Mouse (Mus musculus) lung, postnatal 0 days (tissue): ENCODE data around the gene Speer4d. TPM values are rescaled to one million over a fixed set of nuclear protein-coding genes. Genes with fewer than 3 reads are reported as not detected.
"Not testable (repeated sequence)": the region's sequence is repeated elsewhere in the genome, so short reads cannot be mapped to it uniquely, and the experiment has no call there.

ENCODE experiments used
- ATAC-seq: fragments of 200-750 bp; cut with Nextera tagmentation; 2 replicates; pipeline ENCODE4 v1.8.0; 2017; ENCODE audit warnings: moderate library complexity
- DNase-seq: peaks from one replicate; pipeline ENCODE4 v3.0.0-alpha.2; 2016; ENCODE audit warnings: low spot score
- H3K27ac ChIP-seq: fragments of 300-500 bp; sonication (generic); 2 replicates; pipeline ENCODE4 v1.5.1; 2014; ENCODE audit warnings: antibody characterized with exemption, mild to moderate bottlenecking, low read length, mixed read lengths
- H3K27me3 ChIP-seq: fragments of 300-500 bp; sonication (generic); replicated peaks from 2 replicates; pipeline ENCODE4 v1.6.1; 2014; ENCODE audit warnings: low read length, mixed read lengths; ENCODE audit not compliant: insufficient read depth
- H3K36me3 ChIP-seq: fragments of 300-500 bp; sonication (generic); 2 replicates; pipeline ENCODE4 v1.6.1; 2014; ENCODE audit warnings: low read length, mixed read lengths; ENCODE audit not compliant: insufficient read depth
- H3K4me1 ChIP-seq: fragments of 300-500 bp; sonication (generic); 2 replicates; pipeline ENCODE4 v1.6.1; 2014; ENCODE audit warnings: antibody characterized with exemption, low read depth, low read length, mixed read lengths; ENCODE audit not compliant: insufficient read depth
- H3K4me2 ChIP-seq: fragments of 300-500 bp; sonication (generic); replicated peaks from 2 replicates; pipeline ENCODE4 v1.6.1; 2014; ENCODE audit warnings: low read depth, mild to moderate bottlenecking, low read length, moderate library complexity, mixed read lengths
- H3K4me3 ChIP-seq: fragments of 300-500 bp; sonication (generic); 2 replicates; pipeline ENCODE4 v1.5.1; 2014; ENCODE audit warnings: low read depth, low read length
- H3K9ac ChIP-seq: fragments of 300-500 bp; sonication (generic); replicated peaks from 2 replicates; pipeline ENCODE4 v1.6.1; 2014; ENCODE audit warnings: low read depth, mild to moderate bottlenecking
- H3K9me3 ChIP-seq: fragments of 300-500 bp; sonication (generic); 2 replicates; pipeline ENCODE4 v1.6.1; 2016; ENCODE audit warnings: low read length, mixed read lengths
- CTCF ChIP-seq: IDR thresholded peaks from 2 replicates; pipeline ENCODE4 v1.5.1; 2016; ENCODE audit warnings: antibody characterized with exemption, mild to moderate bottlenecking
- WGBS: fragments of 180-500 bp; shearing (Covaris S2); extraction: QIAGEN DNeasy Blood & Tissue Kit; methylation state at CpG from one replicate; pipeline ENCODE4 v1.1.7; 2014; 5-methylcytosine and 5-hydroxymethylcytosine counted together
- polyA plus RNA-seq: library from polyadenylated mRNA; unstranded; fragments of >200 nt; fragmentation: Nextera tagmentation; extraction: Ambion mirVana; gene quantifications from 2 replicates; pipeline ENCODE4 v1.2.1, GENCODE M21; 2015

The Speer4d gene
- not detected in 2 replicates for polyA plus RNA-seq

DNA sequence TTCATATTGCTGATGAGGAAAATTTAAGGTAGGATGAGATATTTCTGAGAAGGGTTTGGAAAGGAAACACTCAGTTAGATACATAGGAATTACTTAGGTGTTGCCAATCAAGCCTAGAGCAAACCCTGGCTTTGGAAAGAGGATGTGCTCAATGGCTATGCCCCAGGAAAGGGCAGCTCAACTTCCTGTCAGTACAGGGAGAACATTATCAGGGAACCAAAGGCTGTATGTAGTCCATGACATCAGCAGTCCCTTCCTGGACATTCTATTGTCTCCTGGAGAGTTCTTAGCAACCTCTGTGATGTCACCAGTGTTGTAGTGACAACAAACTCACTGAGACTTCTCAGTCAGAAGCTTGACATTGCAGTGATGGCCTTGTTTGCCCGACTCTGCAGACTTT is at the start of gene Speer4d:
TSS of gene Speer4d (plus strand) at position 301 of the 400 bp plus-strand sequence.
- not testable (repeated sequence) for H3K27ac ChIP-seq, DNase-seq, H3K4me2 ChIP-seq, H3K9me3 ChIP-seq, H3K4me3 ChIP-seq, H3K4me1 ChIP-seq, H3K27me3 ChIP-seq, ATAC-seq, H3K36me3 ChIP-seq, H3K9ac ChIP-seq
- WGBS: 48% methylated on average over 1 of the region's 1 CpGs

DNA sequence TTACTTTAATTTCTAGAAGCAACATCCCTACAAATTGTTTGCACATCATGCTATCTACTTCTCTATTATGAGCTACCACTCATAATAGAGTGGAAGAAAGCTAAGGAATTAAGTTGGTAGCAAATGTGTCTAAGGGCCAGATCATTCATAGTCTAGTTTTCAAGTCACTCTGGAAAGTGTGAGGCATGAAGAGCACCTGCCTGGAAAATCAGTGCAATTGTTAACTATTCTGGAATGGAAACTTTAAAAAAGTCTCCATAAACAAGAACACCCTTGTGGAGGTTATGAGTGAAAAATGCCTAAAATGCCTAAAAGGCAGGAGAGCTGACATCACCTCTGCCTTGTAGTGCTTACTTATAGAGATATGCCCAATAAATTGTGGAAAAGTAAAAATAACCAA is 45.1 kb upstream of the Speer4d start:
- not testable (repeated sequence) for DNase-seq, H3K9ac ChIP-seq, H3K4me2 ChIP-seq, H3K4me3 ChIP-seq, H3K36me3 ChIP-seq, H3K27me3 ChIP-seq, ATAC-seq, H3K9me3 ChIP-seq, H3K4me1 ChIP-seq, H3K27ac ChIP-seq

DNA sequence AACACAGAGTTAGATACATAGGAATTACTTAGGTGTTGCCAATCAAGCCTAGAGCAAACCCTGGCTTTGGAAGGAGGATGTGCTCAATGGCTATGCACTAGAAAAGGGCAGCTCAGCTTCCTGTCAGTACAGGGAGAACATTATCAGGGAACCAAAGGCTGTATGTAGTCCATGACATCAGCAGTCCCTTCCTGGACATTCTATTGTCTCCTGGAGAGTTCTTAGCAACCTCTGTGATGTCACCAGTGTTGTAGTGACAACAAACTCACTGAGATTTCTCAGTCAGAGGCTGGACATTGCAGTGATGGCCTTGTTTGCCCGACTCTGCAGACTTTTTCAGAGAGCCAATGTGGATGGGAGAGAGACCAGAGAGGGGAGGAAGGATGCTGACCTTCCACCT is 41.8 kb upstream of the Speer4d start, which contains the start of gene Gm21083:
TSS of gene Gm21083 (plus strand) at position 301 of the 400 bp plus-strand sequence.
- not testable (repeated sequence) for H3K4me3 ChIP-seq, H3K9ac ChIP-seq, H3K36me3 ChIP-seq, H3K4me1 ChIP-seq, H3K4me2 ChIP-seq, H3K9me3 ChIP-seq, H3K27ac ChIP-seq, H3K27me3 ChIP-seq, DNase-seq, ATAC-seq
- no CpG with 5 or more reads among the region's 1 CpGs for WGBS

DNA sequence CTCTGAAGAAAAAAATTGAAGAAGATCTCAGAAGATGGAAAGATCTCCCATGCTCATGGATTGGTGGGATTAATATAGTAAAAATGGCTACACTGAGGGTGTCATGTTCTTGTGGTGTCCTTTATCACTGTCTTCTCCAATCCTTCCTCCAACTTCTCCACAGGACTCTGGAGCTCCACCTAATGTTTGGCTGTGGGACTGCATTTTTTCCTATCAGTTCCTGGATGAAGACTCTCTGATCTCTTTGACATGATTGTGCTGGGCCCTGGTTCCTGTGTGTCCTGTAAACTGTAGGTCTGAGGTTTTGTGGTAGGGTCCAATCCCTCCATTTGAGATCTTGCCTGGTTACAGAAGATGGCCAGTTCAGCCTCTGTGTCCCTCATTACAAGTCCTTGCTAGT is 32.5 kb upstream of the Speer4d start:
- H3K4me2 ChIP-seq: not testable (repeated sequence)
- peak; percentile 7 for DNase-seq

DNA sequence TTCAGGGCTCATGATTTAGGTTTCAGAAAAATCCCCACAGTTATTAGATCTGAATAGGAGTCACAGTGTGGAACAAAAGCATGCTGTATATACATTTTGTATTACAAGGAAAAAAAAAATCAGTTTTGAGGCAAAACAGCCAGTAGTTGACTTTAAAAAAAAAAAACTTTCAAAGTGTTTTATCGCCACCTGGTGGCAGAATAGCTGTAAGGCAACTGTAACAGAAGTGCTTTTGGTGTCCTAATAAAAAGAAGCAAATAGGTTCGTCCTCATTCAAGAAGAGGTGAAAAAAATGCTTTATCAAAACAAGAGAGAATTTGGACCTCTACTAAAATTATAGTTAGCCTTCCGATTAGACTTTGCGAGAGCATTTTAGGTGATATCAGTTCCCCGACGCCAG is 30.6 kb upstream of the Speer4d start:
- H3K9me3 ChIP-seq, H3K27me3 ChIP-seq, H3K4me1 ChIP-seq, H3K4me3 ChIP-seq, ATAC-seq, H3K36me3 ChIP-seq, H3K27ac ChIP-seq, H3K4me2 ChIP-seq, H3K9ac ChIP-seq: not testable (repeated sequence)
- DNase-seq: peak; percentile 60
- TF ChIP-seq CTCF: peak; percentile 60
- 36% methylated on average over 6 of the region's 6 CpGs for WGBS

More for the DNA sequence above, 32.5 kb upstream of the Speer4d start:
- H3K36me3 ChIP-seq, H3K9ac ChIP-seq, H3K27me3 ChIP-seq, ATAC-seq, H3K27ac ChIP-seq, H3K4me3 ChIP-seq, H3K4me1 ChIP-seq, H3K9me3 ChIP-seq: not testable (repeated sequence)
- peak; percentile 56 for TF ChIP-seq CTCF

DNA sequence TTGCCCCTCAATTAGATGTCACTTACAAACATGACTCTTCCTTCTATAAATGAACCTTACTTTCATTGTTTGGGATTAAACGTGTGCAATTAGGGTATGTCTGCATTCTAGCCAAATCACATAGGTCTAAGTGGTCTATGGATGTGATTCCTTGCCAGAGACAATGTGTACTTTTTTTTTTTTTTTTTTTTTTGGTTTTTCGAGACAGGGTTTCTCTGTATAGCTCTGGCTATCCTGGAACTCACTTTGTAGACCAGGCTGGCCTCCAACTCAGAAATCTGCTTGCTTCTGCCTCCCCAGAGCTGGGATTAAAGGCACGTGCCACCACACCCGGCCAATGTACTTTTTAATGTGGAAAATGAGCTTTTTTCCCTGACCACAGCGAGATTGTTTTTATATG is 28.2 kb upstream of the Speer4d start:
- DNase-seq, H3K4me3 ChIP-seq, H3K4me2 ChIP-seq, H3K9me3 ChIP-seq, H3K4me1 ChIP-seq, H3K9ac ChIP-seq, H3K27me3 ChIP-seq, H3K27ac ChIP-seq, ATAC-seq, H3K36me3 ChIP-seq: not testable (repeated sequence)
- WGBS: 52% methylated on average over 5 of the region's 5 CpGs

DNA sequence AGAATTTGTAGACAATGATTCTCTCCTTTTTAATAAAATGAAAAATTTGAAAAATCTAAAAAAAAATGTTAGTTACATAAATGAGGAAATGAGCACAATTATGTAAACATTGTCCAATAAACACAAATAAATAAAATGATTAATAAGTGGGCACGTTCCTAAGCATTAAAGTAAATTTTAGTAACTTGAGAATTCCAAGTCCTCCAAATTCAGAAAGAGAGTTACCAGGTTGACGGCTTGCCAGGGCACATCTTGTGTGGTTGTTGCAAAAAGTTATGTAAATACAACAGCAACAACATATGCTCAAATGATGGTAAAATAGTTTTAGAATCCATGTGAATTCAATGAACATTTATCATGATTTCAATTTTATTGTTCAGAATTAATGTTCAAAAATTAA is 27.3 kb upstream of the Speer4d start:
- H3K27me3 ChIP-seq, H3K4me1 ChIP-seq, H3K9me3 ChIP-seq, H3K9ac ChIP-seq, H3K27ac ChIP-seq, ATAC-seq, H3K36me3 ChIP-seq, H3K4me3 ChIP-seq, H3K4me2 ChIP-seq: not testable (repeated sequence)
- DNase-seq: peak; percentile 13
- 58% methylated on average over 2 of the region's 2 CpGs for WGBS

DNA sequence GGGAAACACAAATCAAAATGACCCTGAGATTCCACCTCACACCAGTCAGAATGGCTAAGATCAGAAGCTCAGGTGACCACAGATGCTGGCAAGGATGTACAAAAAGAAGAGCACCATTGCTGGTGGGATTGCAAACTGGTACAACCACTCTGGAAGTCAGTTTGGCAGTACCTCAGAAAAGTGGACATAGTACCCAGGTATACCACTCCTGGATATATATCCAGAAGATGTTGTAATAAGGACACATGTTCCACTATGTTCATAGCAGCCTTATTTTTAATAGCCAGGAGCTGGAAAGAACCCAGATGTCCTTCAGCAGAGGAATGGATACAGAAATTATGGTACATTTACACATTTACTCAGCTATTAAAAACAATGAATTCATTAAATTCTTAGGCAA is 20.0 kb upstream of the Speer4d start:
- not testable (repeated sequence) for H3K27me3 ChIP-seq, H3K36me3 ChIP-seq, H3K9me3 ChIP-seq, H3K4me1 ChIP-seq, H3K4me3 ChIP-seq, H3K27ac ChIP-seq, H3K9ac ChIP-seq, ATAC-seq, H3K4me2 ChIP-seq, DNase-seq
